Mouse (Mus musculus) CH12.LX (cell line): Measurements from ENCODE around the gene Stk39.

ENCODE experiments used
- CTCF ChIP-seq, 2 experiments: IDR thresholded peaks in 1 of 2; conservative IDR thresholded peaks in 1 of 2; 2 replicates each; pipeline ENCODE4 v1.5.1; 2011 to 2012; ENCODE audit warnings: low read depth in 2 of 2, low read length in 2 of 2, improper control_type of control experiment in 1 of 2, inconsistent platforms in 1 of 2, mild to moderate bottlenecking in 1 of 2, moderate library complexity in 1 of 2
- E2F4 ChIP-seq: IDR thresholded peaks from 2 replicates; pipeline ENCODE4 v1.6.1; 2011; ENCODE audit warnings: low read depth, low read length, improper control_type of control experiment; ENCODE audit not compliant: insufficient replicate concordance
- EP300 ChIP-seq: IDR thresholded peaks from 2 replicates; pipeline ENCODE4 v1.6.1; 2011; ENCODE audit warnings: low read length, improper control_type of control experiment
- GABPA ChIP-seq: IDR thresholded peaks from 2 replicates; pipeline ENCODE4 v1.6.1; 2012; ENCODE audit warnings: low read depth, low read length, improper control_type of control experiment, inconsistent platforms; ENCODE audit not compliant: insufficient replicate concordance
- IRF4 ChIP-seq: IDR thresholded peaks from 2 replicates; pipeline ENCODE4 v1.6.1; 2014; ENCODE audit warnings: low read depth, mild to moderate bottlenecking, inconsistent platforms, low read length, improper control_type of control experiment
- JUND ChIP-seq: conservative IDR thresholded peaks from 2 replicates; pipeline ENCODE4 v1.6.1; 2011; ENCODE audit warnings: low read depth, low read length, improper control_type of control experiment
- PAX5 ChIP-seq: IDR thresholded peaks from 2 replicates; pipeline ENCODE4 v1.6.1; 2012; ENCODE audit warnings: low read length, inconsistent platforms, mixed read lengths
- POLR2A ChIP-seq: IDR thresholded peaks from 2 replicates; pipeline ENCODE4 v1.6.1; 2011; ENCODE audit warnings: low read depth, mild to moderate bottlenecking, improper control_type of control experiment, low read length
- RAD21 ChIP-seq: IDR thresholded peaks from 2 replicates; pipeline ENCODE4 v1.6.1; 2011; ENCODE audit warnings: low read depth, mild to moderate bottlenecking, low read length, improper control_type of control experiment, moderate library complexity
- TCF12 ChIP-seq: IDR thresholded peaks from 2 replicates; pipeline ENCODE4 v1.6.1; 2014; ENCODE audit warnings: low read depth, mild to moderate bottlenecking, inconsistent platforms, low read length, improper control_type of control experiment
- UBTF ChIP-seq: IDR thresholded peaks from 2 replicates; pipeline ENCODE4 v1.6.1; 2012; ENCODE audit warnings: low read depth, mild to moderate bottlenecking, inconsistent platforms, low read length, improper control_type of control experiment, moderate library complexity

- TF ChIP-seq E2F4: no peak
- TF ChIP-seq TCF12: no peak
- no peak for TF ChIP-seq POLR2A
- no peak for TF ChIP-seq UBTF
- no peak for TF ChIP-seq CTCF (conservative IDR thresholded peaks at IDR 0.05 in 1 of 2, IDR thresholded peaks at IDR 0.05 in 1 of 2; ENCODE audit: low read depth in 2 of 2, low read length in 2 of 2)
- no peak for TF ChIP-seq IRF4
- TF ChIP-seq PAX5: no peak
- TF ChIP-seq EP300: no peak
- TF ChIP-seq GABPA: no peak
- TF ChIP-seq RAD21: no peak
- TF ChIP-seq JUND: no peak
Observed at GRCm38 (mm10) chr2:68415691-68416090, 56.4 kb downstream of the Stk39 start.
